Mouse (Mus musculus): Measurements from ENCODE around the gene Acer2. TPM values are rescaled to one million over a fixed set of nuclear protein-coding genes. Genes with fewer than 3 reads are reported as not detected.
A peak's percentile ranks its signal among the peaks of the same experiment; 100 is the strongest.

Gene Acer2
- polyA plus RNA-seq, 1 experiment from 2014 or later = 23.3 TPM

DNA sequence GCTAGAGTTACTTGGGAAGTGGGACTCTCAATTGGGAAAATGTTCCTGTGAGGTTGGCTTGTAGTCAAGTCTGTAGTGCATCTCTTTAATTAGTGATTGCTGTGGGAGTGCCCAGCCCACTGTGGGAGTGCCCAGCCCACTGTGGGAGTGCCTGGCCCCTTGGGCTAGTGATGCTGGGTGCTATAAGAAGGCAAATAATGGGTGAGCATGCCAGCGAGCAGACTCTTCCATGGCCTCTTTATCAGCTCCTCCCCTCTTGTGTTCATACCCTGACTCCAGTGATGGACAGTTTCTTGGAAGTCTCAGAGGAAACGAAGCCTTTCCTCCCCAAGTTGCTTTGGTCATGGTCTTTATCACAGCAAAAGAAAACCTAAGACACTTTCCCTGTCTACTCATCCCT, 8.2 kb downstream of the Acer2 start:
- H3K9ac ChIP-seq (replicated peaks; ENCODE audit: low read depth, low read length) = no peak overlapping the region
- WGBS = 62% methylated on average over 2 of the region's 2 CpGs
- H3K4me3 ChIP-seq (ENCODE audit: low read depth, low read length) = no peak overlapping the region
- H3K4me1 ChIP-seq (ENCODE audit: control insufficient read depth, insufficient read depth, low read length) = no peaks in the 10 kb centered on the region
- H3K27me3 ChIP-seq (ENCODE audit: control insufficient read depth, insufficient read depth, low read length) = no peaks in the 10 kb centered on the region
- no peak for ATAC-seq (ENCODE audit: low read depth)
- H3K36me3 ChIP-seq (ENCODE audit: control insufficient read depth, insufficient read depth, low read length) = no peaks in the 10 kb centered on the region
- H3K4me2 ChIP-seq (ENCODE audit: low read depth, low read length) = no peak overlapping the region
- H3K27ac ChIP-seq (ENCODE audit: low read depth, low read length) = no peak overlapping the region
- H3K9me3 ChIP-seq (ENCODE audit: control insufficient read depth, low read length) = no peaks in the 10 kb centered on the region

DNA sequence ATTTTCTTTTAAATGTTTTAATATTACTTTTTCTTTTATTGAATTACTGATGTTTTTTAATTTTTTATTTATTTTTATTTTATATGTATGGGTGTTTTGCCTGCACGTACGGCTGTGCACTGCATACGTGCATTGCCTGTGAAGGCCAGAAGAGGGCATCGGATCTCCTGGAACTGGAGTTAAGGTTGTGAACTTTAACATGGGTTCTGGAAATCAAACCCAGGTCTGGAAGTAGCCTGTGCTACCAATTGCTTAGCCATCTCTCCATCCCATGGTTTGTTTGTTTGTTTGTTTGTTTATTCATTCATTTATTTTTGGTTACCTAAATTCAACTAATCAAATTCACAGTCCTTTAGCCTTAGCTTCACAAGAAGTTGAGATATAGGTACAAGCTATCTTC, 10.7 kb downstream of the Acer2 start:
- H3K9ac ChIP-seq (replicated peaks; ENCODE audit: low read depth, low read length) = no peak overlapping the region
- no peaks in the 10 kb centered on the region for H3K9me3 ChIP-seq (ENCODE audit: control insufficient read depth, low read length)
- no peak overlapping the region for H3K27ac ChIP-seq (ENCODE audit: low read depth, low read length)
- 43% methylated on average over 4 of the region's 4 CpGs for WGBS
- no peaks in the 10 kb centered on the region for H3K4me1 ChIP-seq (ENCODE audit: control insufficient read depth, insufficient read depth, low read length)
- H3K27me3 ChIP-seq (ENCODE audit: control insufficient read depth, insufficient read depth, low read length) = no peaks in the 10 kb centered on the region
- no peak overlapping the region for H3K4me2 ChIP-seq (ENCODE audit: low read depth, low read length)
- no peak for ATAC-seq (ENCODE audit: low read depth)
- H3K36me3 ChIP-seq (ENCODE audit: control insufficient read depth, insufficient read depth, low read length) = no peaks in the 10 kb centered on the region
- H3K4me3 ChIP-seq (ENCODE audit: low read depth, low read length) = no peak overlapping the region

DNA sequence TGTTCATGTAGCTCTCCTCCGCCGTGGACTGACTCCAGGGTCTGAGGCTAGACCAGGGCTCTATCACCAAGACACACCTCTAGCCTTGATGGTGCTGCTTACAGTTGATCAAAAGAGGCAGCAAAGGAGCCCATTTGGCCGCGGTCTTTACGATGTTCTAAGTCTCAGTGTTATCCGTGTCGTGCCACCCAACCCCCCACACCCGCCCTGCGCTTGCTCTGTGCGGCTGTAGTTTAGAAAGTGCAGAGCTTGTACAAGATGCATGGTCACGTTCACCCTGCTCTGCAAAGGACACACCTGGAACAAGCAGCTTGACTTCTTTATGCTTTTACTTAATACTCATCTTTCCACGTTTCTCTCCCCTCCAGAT, 11.6 kb downstream of the Acer2 start:
- Histone ChIP-seq H3K4me3 (ENCODE audit: low read depth, low read length) (no peak overlapping the region), H3K4me1 (ENCODE audit: control insufficient read depth, insufficient read depth, low read length) (no peaks in the 10 kb centered on the region), H3K9ac (replicated peaks; ENCODE audit: low read depth, low read length) (no peak overlapping the region), H3K27ac (ENCODE audit: low read depth, low read length) (no peak overlapping the region), H3K36me3 (ENCODE audit: control insufficient read depth, insufficient read depth, low read length) (no peaks in the 10 kb centered on the region), H3K4me2 (ENCODE audit: low read depth, low read length) (peak overlapping the region; percentile 29; the same call in 1 of the 2 replicates), H3K27me3 (ENCODE audit: control insufficient read depth, insufficient read depth, low read length) (no peaks in the 10 kb centered on the region), H3K9me3 (ENCODE audit: control insufficient read depth, low read length) (no peaks in the 10 kb centered on the region)
- no peak for ATAC-seq (ENCODE audit: low read depth)
- 67% methylated on average over 12 of the region's 12 CpGs for WGBS

DNA sequence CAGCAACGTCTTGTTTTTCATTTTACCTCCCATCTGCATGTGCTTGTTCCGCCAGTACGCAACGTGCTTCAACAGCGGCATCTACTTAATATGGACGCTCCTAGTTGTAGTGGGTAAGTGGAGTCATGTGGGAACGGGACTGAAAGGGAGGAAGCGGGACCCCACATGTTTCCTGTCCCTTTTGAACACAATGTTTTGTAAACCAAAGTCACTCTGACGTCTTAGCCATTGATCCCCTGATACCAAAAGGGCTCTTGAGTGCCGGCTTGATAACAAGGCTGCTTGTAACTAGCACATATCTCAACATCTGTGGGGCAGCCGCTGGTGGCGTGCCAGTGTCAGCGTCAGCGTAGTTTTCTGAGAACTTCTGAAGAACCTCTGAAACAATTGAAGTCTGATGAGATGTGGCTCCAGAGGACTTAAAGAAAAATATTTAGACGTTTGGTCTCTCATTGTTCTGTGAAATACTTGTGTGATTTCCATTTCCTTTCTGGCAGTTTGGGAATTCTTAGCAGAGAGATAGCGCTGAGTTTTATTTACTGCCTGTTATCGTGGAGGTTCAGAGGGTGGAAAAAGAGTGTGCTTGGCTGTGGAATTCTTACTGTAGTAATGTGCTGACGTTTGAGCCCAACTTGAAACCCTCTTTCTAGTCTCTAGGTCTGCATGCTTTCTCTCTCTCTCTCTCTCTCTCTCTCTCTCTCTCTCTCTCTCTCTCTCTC, 12.1 kb downstream of the Acer2 start:
- no peak overlapping the region for H3K9ac ChIP-seq (replicated peaks; ENCODE audit: low read depth, low read length)
- H3K4me3 ChIP-seq (ENCODE audit: low read depth, low read length) = no peak overlapping the region

DNA sequence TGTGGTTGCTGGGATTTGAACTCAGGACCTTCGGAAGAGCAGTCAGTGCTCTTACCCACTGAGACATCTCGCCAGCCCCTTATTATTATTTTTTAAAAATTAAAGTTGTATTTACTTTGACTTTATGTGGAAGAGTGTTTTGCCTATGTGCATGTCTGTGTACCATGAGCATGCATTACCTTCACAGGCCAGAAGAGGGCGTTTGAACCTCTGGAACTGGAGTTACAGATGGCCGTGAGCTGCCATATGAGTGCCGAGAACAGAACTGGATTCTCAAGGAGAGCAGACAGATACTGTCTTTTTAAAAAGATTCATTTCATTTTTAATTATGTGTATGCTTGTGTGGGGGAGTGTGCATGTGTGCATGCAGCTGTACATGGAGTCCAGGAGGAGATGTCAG, 13.7 kb downstream of the Acer2 start:
- Histone ChIP-seq H3K36me3 (ENCODE audit: control insufficient read depth, insufficient read depth, low read length) (no peaks in the 10 kb centered on the region), H3K9ac (replicated peaks; ENCODE audit: low read depth, low read length) (no peak overlapping the region), H3K27me3 (ENCODE audit: control insufficient read depth, insufficient read depth, low read length) (no peaks in the 10 kb centered on the region), H3K9me3 (ENCODE audit: control insufficient read depth, low read length) (no peaks in the 10 kb centered on the region), H3K4me1 (ENCODE audit: control insufficient read depth, insufficient read depth, low read length) (no peaks in the 10 kb centered on the region), H3K27ac (ENCODE audit: low read depth, low read length) (no peak overlapping the region), H3K4me2 (ENCODE audit: low read depth, low read length) (no peak overlapping the region), H3K4me3 (ENCODE audit: low read depth, low read length) (no peak overlapping the region)
- ATAC-seq (ENCODE audit: low read depth) = no peak
- WGBS = 75% methylated on average over 5 of the region's 5 CpGs

More for the DNA sequence above, 12.1 kb downstream of the Acer2 start:
- Histone ChIP-seq H3K27ac (ENCODE audit: low read depth, low read length) (no peak overlapping the region), H3K4me1 (ENCODE audit: control insufficient read depth, insufficient read depth, low read length) (no peaks in the 10 kb centered on the region), H3K27me3 (ENCODE audit: control insufficient read depth, insufficient read depth, low read length) (no peaks in the 10 kb centered on the region), H3K9me3 (ENCODE audit: control insufficient read depth, low read length) (no peaks in the 10 kb centered on the region), H3K36me3 (ENCODE audit: control insufficient read depth, insufficient read depth, low read length) (no peaks in the 10 kb centered on the region), H3K4me2 (ENCODE audit: low read depth, low read length) (peak overlapping the region; percentile 29; the same call in 1 of the 2 replicates)
- ATAC-seq (ENCODE audit: low read depth) = no peak
- WGBS = 46% methylated on average over 18 of the region's 18 CpGs

DNA sequence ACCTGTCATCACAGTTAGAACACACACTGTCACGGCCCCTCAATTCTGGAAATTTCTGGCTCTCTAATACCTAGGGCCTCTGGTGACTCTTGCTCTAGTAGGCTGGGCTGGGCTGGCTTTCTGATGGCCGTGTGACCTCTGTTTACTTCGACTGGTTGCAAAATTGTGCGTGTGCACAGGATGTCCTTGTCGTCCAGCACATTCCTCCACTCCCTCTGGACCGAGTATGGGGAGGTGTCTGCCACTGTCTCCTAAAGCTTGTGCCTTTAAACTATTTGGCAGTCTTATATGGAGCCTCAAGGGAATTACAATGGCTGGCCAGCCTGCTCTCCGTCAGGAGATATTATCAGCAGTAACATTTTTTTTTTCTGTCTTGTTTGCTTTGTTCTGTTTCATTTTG, 23.2 kb downstream of the Acer2 start:
- no peaks in the 10 kb centered on the region for H3K9me3 ChIP-seq (ENCODE audit: control insufficient read depth, low read length)
- 84% methylated on average over 7 of the region's 7 CpGs for WGBS
- H3K4me2 ChIP-seq (ENCODE audit: low read depth, low read length) = no peak overlapping the region
- H3K27me3 ChIP-seq (ENCODE audit: control insufficient read depth, insufficient read depth, low read length) = no peaks in the 10 kb centered on the region
- no peak overlapping the region for H3K27ac ChIP-seq (ENCODE audit: low read depth, low read length)
- H3K4me1 ChIP-seq (ENCODE audit: control insufficient read depth, insufficient read depth, low read length) = no peaks in the 10 kb centered on the region
- no peak for ATAC-seq (ENCODE audit: low read depth)
- no peak overlapping the region for H3K9ac ChIP-seq (replicated peaks; ENCODE audit: low read depth, low read length)
- H3K4me3 ChIP-seq (ENCODE audit: low read depth, low read length) = no peak overlapping the region
- no peaks in the 10 kb centered on the region for H3K36me3 ChIP-seq (ENCODE audit: control insufficient read depth, insufficient read depth, low read length)

DNA sequence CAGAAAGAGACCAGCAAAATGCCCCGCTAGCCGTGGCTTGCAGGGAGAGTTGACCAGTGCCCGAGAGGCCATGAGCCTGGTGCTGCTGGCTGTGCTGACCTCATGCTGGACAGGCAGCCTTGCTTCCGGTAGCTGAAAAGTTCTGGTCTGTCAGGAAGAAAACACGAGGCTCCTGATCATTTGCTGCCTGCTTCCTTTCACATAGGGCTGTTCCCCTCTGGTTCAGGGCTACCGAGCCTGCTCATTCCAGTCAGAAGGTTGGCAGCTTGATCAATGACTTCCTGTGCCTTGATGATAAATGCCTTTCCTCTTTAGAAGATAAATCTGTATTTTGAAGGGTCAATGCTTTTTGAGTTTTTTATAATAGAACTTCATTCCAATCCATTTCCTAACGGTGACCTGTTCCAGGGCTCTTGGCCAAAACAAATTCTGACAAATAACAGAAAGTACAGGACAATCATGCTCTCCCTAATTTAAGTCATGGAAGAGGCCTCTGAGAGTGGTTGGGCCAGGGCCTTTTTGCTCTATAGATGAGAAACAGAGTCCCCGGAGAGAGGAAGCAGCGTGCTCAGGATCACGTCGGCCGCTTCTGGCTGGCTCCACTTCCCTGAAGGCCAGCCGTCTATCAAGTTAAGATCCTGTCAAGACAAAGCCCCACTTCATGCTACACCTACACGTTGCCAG, 24.7 kb downstream of the Acer2 start:
- Histone ChIP-seq H3K4me2 (ENCODE audit: low read depth, low read length) (no peak overlapping the region), H3K27ac (ENCODE audit: low read depth, low read length) (no peak overlapping the region)
- 52% methylated on average over 14 of the region's 14 CpGs for whole genome bisulfite sequencing

DNA sequence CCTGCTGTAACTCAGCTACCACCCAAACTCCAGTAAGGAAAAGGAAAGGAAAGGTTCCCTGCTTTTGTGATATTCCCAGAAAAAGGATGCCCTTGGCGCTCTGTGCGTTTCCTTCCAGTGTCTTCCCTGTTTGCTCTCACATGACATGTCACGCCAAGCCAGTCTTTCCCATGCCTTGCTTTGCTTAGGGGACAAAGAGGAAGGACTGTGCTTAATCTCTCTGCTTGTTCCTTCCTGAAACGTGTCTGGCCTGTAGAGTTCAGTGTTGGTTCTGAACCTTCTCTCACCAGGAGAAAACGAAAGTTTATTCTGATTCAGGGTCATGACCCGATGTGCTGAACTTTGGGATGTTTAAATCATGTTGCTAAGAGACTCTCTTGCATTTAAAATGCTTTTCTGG, 28.2 kb downstream of the Acer2 start:
- Histone ChIP-seq H3K4me2 (ENCODE audit: low read depth, low read length) (no peak overlapping the region), H3K4me3 (ENCODE audit: low read depth, low read length) (no peak overlapping the region), H3K27me3 (ENCODE audit: control insufficient read depth, insufficient read depth, low read length) (no peaks in the 10 kb centered on the region), H3K9ac (replicated peaks; ENCODE audit: low read depth, low read length) (no peak overlapping the region), H3K36me3 (ENCODE audit: control insufficient read depth, insufficient read depth, low read length) (no peaks in the 10 kb centered on the region), H3K9me3 (ENCODE audit: control insufficient read depth, low read length) (no peaks in the 10 kb centered on the region), H3K4me1 (ENCODE audit: control insufficient read depth, insufficient read depth, low read length) (no peaks in the 10 kb centered on the region), H3K27ac (ENCODE audit: low read depth, low read length) (no peak overlapping the region)
- no peak for ATAC-seq (ENCODE audit: low read depth)
- 62% methylated on average over 6 of the region's 6 CpGs for WGBS

More for the DNA sequence above, 24.7 kb downstream of the Acer2 start:
- Histone ChIP-seq H3K4me3 (ENCODE audit: low read depth, low read length) (no peak overlapping the region), H3K9me3 (ENCODE audit: control insufficient read depth, low read length) (no peaks in the 10 kb centered on the region), H3K27me3 (ENCODE audit: control insufficient read depth, insufficient read depth, low read length) (no peaks in the 10 kb centered on the region), H3K9ac (replicated peaks; ENCODE audit: low read depth, low read length) (no peak overlapping the region), H3K36me3 (ENCODE audit: control insufficient read depth, insufficient read depth, low read length) (no peaks in the 10 kb centered on the region), H3K4me1 (ENCODE audit: control insufficient read depth, insufficient read depth, low read length) (no peaks in the 10 kb centered on the region)
- ATAC-seq (ENCODE audit: low read depth) = no peak

DNA sequence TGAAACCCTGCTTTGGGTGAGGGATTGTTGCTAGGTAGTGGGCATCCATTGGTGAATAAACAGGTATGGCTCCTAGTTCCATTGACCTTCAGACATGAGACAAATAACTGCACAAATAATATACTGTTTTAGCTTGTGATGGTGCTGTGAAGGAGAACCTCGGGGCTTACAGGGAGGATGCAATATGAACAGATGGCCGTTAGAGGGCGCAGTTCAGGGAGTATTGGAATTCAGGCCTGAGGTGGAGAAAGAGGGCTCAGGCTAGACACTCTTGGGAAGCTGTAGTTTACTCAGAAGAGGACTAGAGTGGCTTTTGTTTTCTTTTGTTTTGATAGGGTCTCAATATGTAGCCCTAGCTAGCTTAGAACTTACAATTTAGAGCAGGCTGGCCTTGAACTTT, 30.8 kb downstream of the Acer2 start:
- no peaks in the 10 kb centered on the region for H3K36me3 ChIP-seq (ENCODE audit: control insufficient read depth, insufficient read depth, low read length)
- no peak overlapping the region for H3K4me3 ChIP-seq (ENCODE audit: low read depth, low read length)
- H3K4me1 ChIP-seq (ENCODE audit: control insufficient read depth, insufficient read depth, low read length) = no peaks in the 10 kb centered on the region
- 39% methylated on average over 3 of the region's 3 CpGs for WGBS
- H3K9me3 ChIP-seq (ENCODE audit: control insufficient read depth, low read length) = no peaks in the 10 kb centered on the region
- ATAC-seq (ENCODE audit: low read depth) = no peak
- H3K27me3 ChIP-seq (ENCODE audit: control insufficient read depth, insufficient read depth, low read length) = no peaks in the 10 kb centered on the region
- H3K9ac ChIP-seq (replicated peaks; ENCODE audit: low read depth, low read length) = no peak overlapping the region
- H3K4me2 ChIP-seq (ENCODE audit: low read depth, low read length) = no peak overlapping the region
- H3K27ac ChIP-seq (ENCODE audit: low read depth, low read length) = no peak overlapping the region
